Mouse (Mus musculus) brain, embryonic 14.5 days (tissue): ENCODE data around the gene Ccnb1ip1.

Source experiments
- CTCF ChIP-seq: fragments of 200-500 bp; IDR thresholded peaks from 2 replicates; pipeline ENCODE4 v1.5.1; 2012; ENCODE audit warnings: inconsistent platforms, mild to moderate bottlenecking, moderate library complexity, borderline replicate concordance; ENCODE audit not compliant: insufficient read depth, insufficient read length; ENCODE audit errors: extremely low read depth
- POLR2A ChIP-seq: fragments of 200-500 bp; IDR thresholded peaks from 2 replicates; pipeline ENCODE4 v1.6.1; 2012; ENCODE audit warnings: mild to moderate bottlenecking, inconsistent platforms, borderline replicate concordance; ENCODE audit not compliant: poor library complexity, insufficient read depth, insufficient read length, severe bottlenecking; ENCODE audit errors: extremely low read depth

- TF ChIP-seq CTCF: no peak
- TF ChIP-seq POLR2A: no peak
Measured at GRCm38 (mm10) chr14:50782166-50782565, 25.4 kb downstream of the Ccnb1ip1 start.
